Mouse (Mus musculus): ENCODE data around the gene Gm20388. TPM values are rescaled to one million over a fixed set of nuclear protein-coding genes. Genes with fewer than 3 reads are reported as not detected.

The Gm20388 gene
- polyA plus RNA-seq, 1 experiment from 2014 or later: not detected

DNA sequence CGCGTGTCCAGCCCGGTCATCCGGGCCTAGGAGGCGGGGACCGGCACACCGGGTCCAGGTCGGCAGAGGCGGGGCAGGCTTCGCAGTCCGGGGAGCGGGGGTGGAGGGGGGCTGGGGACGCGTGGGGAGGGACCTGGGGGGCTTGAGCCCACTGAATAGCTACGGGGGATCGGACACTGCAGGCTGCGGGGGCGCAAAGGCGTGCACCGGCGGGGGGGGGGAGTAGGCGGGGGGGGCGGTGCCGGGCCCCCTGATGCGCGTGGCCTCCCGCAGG is 1173.2 kb downstream of the Gm20388 start:
- Histone ChIP-seq H3K9me3 (replicated peaks) (no peaks in the 10 kb centered on the region), H3K9ac (0 out of 2 replicates have a peak overlapping the region, but pooled peaks have one; percentile 39), H3K36me3 (no peaks in the 10 kb centered on the region), H3K4me2 (peak overlapping the region; percentile 68), H3K27ac (peak overlapping the region; percentile 72), H3K27me3 (replicated peaks) (peaks cover 100% of the 10 kb centered on the region), H3K4me3 (peak overlapping the region; percentile 43), H3K4me1 (no peaks in the 10 kb centered on the region)
- 1% methylated on average over 11 of the region's 27 CpGs for WGBS (ENCODE audit: insufficient replicate concordance)
- ATAC-seq: no peak; the same call in 1 of the 2 replicates

DNA sequence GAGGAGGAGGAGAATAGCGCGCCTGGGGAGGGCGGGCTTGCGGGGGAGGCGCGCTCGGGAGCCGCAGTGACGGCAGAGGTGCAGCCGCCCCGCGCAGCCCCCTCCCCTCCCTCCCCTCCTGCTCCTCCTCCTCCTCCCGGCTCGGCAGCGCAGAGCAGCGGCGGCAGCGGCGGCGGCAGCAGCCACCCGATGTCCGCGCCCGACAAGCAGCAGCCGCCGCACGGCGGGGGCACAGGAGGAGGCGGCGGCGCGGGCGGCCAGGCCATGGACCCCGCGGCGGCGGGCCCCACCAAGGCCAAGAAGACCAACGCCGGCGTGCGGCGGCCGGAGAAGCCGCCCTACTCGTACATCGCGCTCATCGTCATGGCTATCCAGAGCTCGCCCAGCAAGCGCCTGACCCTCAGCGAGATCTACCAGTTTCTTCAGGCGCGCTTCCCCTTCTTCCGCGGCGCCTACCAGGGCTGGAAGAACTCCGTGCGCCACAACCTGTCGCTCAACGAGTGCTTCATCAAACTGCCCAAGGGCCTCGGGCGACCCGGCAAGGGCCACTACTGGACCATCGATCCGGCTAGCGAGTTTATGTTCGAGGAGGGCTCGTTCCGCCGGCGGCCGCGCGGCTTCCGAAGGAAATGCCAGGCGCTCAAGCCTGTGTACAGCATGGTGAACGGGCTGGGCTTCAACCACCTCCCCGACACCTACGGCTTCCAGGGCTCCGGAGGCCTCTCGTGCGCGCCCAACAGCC is 1173.7 kb downstream of the Gm20388 start, which contains the start of gene Foxf1:
Foxf1 (plus strand) TSS at position 177 of the 742 bp plus-strand sequence.
- peaks cover 100% of the 10 kb centered on the region for H3K27me3 ChIP-seq (replicated peaks)
- no peaks in the 10 kb centered on the region for H3K9me3 ChIP-seq (replicated peaks)
- peak within 1 kb of the TSS; percentile 62 for H3K9ac ChIP-seq
- H3K27ac ChIP-seq: peak within 1 kb of the TSS; percentile 72
- WGBS (ENCODE audit: insufficient replicate concordance): 1% methylated on average over 81 of the region's 83 CpGs
- H3K4me2 ChIP-seq: peak within 1 kb of the TSS; percentile 68
- H3K4me1 ChIP-seq: no peaks in the 10 kb centered on the region
- peak within 1 kb of the TSS; percentile 43 for H3K4me3 ChIP-seq
- H3K36me3 ChIP-seq: no peaks in the 10 kb centered on the region
- no peak for ATAC-seq

DNA sequence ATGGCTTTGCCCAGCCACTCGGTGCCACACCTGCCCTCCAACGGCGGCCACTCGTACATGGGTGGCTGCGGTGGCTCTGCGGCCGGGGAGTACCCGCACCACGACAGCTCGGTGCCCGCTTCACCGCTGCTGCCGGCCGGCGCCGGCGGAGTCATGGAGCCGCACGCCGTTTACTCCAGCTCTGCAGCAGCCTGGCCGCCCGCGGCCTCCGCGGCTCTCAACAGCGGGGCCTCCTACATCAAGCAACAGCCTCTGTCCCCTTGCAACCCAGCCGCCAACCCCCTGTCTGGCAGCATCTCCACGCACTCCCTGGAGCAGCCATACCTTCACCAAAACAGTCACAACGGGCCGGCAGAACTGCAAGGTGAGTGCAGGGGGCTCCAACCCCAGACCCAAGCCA is 1174.4 kb downstream of the Gm20388 start:
- Histone ChIP-seq H3K36me3 (no peaks in the 10 kb centered on the region), H3K9me3 (replicated peaks) (no peaks in the 10 kb centered on the region), H3K27me3 (replicated peaks) (peaks cover 100% of the 10 kb centered on the region), H3K4me3 (peak overlapping the region; percentile 43), H3K9ac (peak overlapping the region; percentile 62), H3K27ac (0 out of 2 replicates have a peak overlapping the region, but pooled peaks have one; percentile 54), H3K4me1 (no peaks in the 10 kb centered on the region), H3K4me2 (peak overlapping the region; percentile 68)
- no peak for ATAC-seq
- WGBS (ENCODE audit: insufficient replicate concordance): 4% methylated on average over 30 of the region's 30 CpGs

DNA sequence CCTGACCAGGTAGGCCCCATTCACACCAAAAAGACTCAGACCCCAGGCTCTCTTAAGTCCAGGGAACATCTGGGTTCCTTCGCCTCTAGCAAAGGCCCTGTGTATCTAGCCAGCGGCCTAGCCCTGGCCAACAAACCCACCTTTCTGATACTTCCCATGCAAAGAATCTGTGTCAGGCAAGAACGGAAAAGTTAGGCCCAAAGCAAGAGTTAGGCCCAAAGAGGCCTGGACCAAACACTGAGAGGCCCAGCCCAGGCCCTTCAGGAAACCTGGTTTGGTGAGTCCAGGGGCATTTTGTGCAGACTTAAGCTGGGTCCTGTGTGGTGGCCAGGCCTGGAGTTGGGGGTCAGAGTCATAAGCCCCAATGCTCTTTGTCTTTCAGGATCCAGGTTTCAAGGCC is 1174.9 kb downstream of the Gm20388 start:
- Histone ChIP-seq H3K27me3 (replicated peaks) (peaks cover 100% of the 10 kb centered on the region), H3K4me3 (peak overlapping the region; percentile 43), H3K9ac (peak overlapping the region; percentile 62), H3K4me1 (no peaks in the 10 kb centered on the region), H3K4me2 (peak overlapping the region; percentile 28), H3K36me3 (no peaks in the 10 kb centered on the region), H3K9me3 (replicated peaks) (no peaks in the 10 kb centered on the region), H3K27ac (no peak overlapping the region)
- ATAC-seq: no peak
- WGBS (ENCODE audit: insufficient replicate concordance): 44% methylated on average over 3 of the region's 3 CpGs

DNA sequence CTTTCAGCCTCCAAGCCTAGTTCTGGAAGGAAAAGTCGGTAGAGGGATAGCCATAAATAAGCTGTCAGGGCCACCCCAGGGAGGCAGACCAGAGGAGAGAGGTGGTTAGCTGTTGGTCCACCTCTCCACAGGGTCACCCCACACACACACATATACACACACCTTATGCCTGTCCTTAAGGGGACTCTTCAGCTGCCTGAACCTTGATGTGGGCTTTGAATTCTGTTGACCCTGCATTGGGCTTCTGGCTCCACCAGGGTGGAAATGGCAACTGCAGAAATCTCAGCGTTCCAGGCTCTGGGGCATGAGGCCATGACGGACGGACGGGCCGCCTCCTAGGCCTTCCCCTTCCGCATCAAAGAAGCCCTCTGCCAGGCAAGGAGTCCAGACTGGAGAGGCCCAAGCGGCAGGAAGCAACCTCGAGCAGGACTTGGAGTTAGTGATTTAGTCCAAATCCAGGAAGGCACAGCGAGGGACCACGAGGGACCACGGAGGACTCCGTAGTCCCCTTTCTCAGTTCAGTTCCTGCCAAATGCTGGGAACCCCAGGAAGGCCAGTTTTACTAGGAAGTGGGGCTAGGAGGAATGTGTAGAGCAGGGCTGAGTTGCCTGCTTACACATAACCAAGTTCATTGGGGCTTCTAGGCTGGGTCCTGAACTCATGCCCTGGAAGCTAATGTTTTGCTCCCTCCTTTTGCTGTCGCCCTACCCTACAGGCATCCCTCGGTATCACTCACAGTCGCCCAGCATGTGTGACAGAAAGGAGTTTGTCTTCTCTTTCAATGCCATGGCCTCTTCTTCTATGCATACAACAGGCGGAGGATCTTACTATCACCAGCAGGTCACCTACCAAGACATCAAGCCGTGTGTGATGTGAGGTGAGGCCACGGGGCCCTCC is 1175.6 kb downstream of the Gm20388 start:
- Histone ChIP-seq H3K27ac (no peak overlapping the region), H3K9me3 (replicated peaks) (no peaks in the 10 kb centered on the region), H3K36me3 (no peaks in the 10 kb centered on the region), H3K27me3 (replicated peaks) (peaks cover 100% of the 10 kb centered on the region), H3K9ac (peak overlapping the region; percentile 62), H3K4me1 (no peaks in the 10 kb centered on the region), H3K4me2 (peak overlapping the region; percentile 28), H3K4me3 (peak overlapping the region; percentile 43)
- WGBS (ENCODE audit: insufficient replicate concordance): 16% methylated on average over 19 of the region's 19 CpGs
- ATAC-seq: no peak

DNA sequence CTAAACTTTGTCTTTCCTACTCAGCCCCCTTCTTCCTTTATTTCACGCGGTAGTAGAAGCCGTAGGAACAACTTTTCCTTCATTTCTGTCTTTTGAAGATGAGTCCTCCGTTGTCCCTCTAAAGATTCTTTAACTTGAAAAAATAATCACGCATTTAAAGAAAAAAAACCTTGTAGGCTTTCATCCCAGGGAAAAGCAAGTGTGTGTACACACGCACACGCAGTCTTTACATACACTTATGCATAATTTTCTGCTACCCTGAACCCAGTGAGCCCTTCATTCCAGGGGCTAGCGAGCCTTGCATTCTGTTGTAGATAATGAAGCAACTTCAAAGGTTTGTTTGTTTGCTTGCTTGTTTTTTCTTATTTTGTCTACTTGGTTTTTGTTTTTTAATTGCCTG is 1177.6 kb downstream of the Gm20388 start:
- Histone ChIP-seq H3K4me2 (peak overlapping the region; percentile 36; the same call in 1 of the 2 replicates), H3K36me3 (no peaks in the 10 kb centered on the region), H3K27ac (no peak overlapping the region), H3K4me3 (no peak overlapping the region; the same call in 1 of the 2 replicates), H3K9ac (no peak overlapping the region), H3K4me1 (0 out of 2 replicates have a peak, but pooled peaks cover 3% of the 10 kb centered on the region), H3K27me3 (replicated peaks) (peaks cover 99% of the 10 kb centered on the region), H3K9me3 (replicated peaks) (no peaks in the 10 kb centered on the region)
- no peak for ATAC-seq
- 20% methylated on average over 8 of the region's 8 CpGs for WGBS (ENCODE audit: insufficient replicate concordance)

DNA sequence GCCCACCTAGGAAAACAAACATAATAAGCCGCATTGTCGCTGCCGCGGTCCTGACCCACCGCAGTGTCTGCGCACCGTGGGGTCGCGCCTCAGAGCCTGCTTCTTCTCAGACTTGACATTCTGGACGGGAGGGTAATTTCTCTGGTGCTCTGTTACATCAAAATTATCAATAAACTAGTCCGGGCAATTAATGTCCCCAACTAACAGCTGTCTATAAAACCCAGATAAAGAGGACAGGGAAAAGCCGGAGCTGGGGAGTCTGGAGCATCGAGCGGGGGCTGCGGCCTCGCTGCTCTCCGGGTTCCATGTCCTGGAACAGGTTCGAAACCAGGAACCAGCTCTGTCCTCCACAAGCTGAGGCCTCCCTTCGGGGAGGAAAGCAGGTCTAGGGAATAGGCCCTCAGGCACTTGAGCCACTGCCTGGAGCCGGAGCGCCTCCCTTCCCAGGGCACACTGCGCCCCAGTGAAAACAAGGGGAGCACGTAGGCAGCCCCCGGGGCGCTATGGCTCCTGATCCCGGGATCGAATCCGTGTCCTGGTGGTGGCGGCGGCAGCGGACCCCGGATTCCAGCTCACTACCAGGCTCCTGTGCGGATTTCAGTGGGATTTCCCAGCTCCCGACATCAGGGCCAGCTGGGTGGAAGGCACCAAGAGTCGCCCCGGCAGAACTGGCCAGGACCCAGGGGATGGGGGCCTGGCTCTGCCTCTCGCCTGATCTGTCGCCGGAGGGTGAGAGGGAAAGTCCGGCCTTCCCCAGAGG is 1178.4 kb downstream of the Gm20388 start:
- Histone ChIP-seq H3K27ac (no peak overlapping the region), H3K27me3 (replicated peaks) (peaks cover 99% of the 10 kb centered on the region), H3K4me2 (peak overlapping the region; percentile 36; the same call in 1 of the 2 replicates), H3K9ac (no peak overlapping the region; the same call in 1 of the 2 replicates), H3K4me3 (peak overlapping the region; percentile 9; the same call in 1 of the 2 replicates), H3K36me3 (no peaks in the 10 kb centered on the region), H3K4me1 (0 out of 2 replicates have a peak, but pooled peaks cover 3% of the 10 kb centered on the region), H3K9me3 (replicated peaks) (no peaks in the 10 kb centered on the region)
- WGBS (ENCODE audit: insufficient replicate concordance): 15% methylated on average over 40 of the region's 40 CpGs
- no peak for ATAC-seq

DNA sequence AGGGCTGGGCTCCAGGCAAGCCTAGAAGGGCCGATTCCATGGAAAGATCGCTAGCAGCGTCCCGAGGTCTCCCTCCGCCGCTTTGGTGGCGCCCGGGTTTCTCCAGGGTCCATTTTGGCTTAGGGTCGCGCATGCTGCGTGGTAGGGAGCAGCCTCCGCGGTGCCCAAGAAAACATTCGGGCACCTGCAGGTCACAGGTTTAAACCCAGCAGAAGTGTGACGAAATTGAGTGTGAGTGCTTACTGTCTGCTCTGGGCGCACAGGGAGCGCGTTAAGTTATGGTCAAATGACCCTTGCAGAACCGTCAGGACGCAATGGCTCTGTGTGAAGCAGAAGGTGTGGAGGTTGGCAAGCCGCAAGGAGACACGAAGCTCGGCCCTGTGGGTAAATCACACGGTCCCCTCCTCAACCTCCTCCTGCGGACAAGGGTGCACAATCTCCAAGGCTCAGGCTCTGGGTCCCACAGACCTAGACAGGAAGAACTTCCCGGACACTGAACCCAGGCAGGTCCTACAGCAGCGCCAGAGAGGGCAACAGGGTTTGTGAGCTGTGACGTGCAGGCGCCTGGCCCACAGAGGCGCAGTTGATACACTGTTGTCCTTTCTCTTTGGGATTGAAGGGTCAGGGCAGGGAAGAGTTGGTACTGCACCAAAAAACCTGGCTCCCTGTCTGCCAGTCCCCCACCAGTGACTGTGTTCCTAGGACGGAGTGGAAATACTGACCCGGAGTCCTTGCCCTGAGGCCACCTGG is 1179.2 kb downstream of the Gm20388 start:
- H3K36me3 ChIP-seq: no peaks in the 10 kb centered on the region
- 0 out of 2 replicates have a peak overlapping the region, but pooled peaks have one; percentile 36 for H3K4me2 ChIP-seq
- H3K4me1 ChIP-seq: 0 out of 2 replicates have a peak, but pooled peaks cover 3% of the 10 kb centered on the region
- 13% methylated on average over 32 of the region's 32 CpGs for WGBS (ENCODE audit: insufficient replicate concordance)
- no peaks in the 10 kb centered on the region for H3K9me3 ChIP-seq (replicated peaks)
- no peak overlapping the region for H3K27ac ChIP-seq
- H3K27me3 ChIP-seq (replicated peaks): peaks cover 95% of the 10 kb centered on the region
- peak overlapping the region; percentile 9; the same call in 1 of the 2 replicates for H3K4me3 ChIP-seq
- no peak overlapping the region for H3K9ac ChIP-seq
- ATAC-seq: no peak

DNA sequence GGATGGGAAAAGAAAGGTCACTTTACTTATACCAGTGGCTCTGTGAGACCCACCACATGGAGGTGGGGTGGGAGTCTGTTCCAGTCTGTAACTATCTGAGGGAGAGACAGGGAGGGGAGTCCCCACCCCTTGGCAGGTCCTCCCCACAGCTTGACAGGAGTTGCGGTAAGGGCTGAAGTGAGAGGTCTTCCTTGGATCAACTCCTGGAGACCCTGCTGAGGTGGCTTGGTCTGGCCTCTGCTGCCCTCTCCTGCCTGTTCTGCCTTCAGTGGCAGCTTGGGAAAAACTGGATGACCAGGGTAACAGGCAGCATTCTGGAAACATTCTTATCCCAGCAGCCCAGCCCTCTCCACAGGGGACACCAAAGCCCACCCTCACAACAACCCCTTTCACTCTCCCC is 1180.1 kb downstream of the Gm20388 start:
- H3K4me2 ChIP-seq: no peak overlapping the region
- no peaks in the 10 kb centered on the region for H3K36me3 ChIP-seq

DNA sequence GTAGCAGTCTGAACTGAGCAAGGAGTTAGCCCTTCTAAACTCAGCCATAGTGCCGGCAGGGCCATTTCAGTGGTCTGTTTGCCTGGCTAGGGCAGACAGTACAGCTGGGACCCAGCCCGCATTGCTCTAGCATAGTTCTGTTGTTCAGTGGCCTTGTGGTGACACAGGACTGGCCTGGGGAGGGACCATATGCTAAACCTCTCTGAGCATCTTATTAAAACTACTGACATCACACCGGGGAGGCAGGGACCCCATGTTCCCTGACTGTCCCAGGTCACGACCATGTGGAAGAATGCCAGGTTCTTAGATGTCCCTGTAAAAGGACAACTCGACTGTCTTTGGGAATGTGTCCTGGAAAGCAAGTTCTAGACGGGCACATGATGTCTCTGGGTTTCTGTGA is 1181.5 kb downstream of the Gm20388 start:
- H3K9me3 ChIP-seq (replicated peaks): no peaks in the 10 kb centered on the region
- H3K27me3 ChIP-seq (replicated peaks): peaks cover 72% of the 10 kb centered on the region
- ATAC-seq: no peak
- H3K27ac ChIP-seq: no peak overlapping the region
- WGBS (ENCODE audit: insufficient replicate concordance): 28% methylated on average over 6 of the region's 6 CpGs
- H3K4me3 ChIP-seq: no peak overlapping the region
- no peak overlapping the region for H3K9ac ChIP-seq
- 0 out of 2 replicates have a peak, but pooled peaks cover 3% of the 10 kb centered on the region for H3K4me1 ChIP-seq
- peaks cover 3% of the 10 kb centered on the region for H3K36me3 ChIP-seq
- H3K4me2 ChIP-seq: no peak overlapping the region

More for the DNA sequence above, 1180.1 kb downstream of the Gm20388 start:
- no peaks in the 10 kb centered on the region for H3K9me3 ChIP-seq (replicated peaks)
- 0 out of 2 replicates have a peak, but pooled peaks cover 3% of the 10 kb centered on the region for H3K4me1 ChIP-seq
- peaks cover 86% of the 10 kb centered on the region for H3K27me3 ChIP-seq (replicated peaks)
- WGBS (ENCODE audit: insufficient replicate concordance): 0% methylated on average over 1 of the region's 1 CpGs
- no peak overlapping the region for H3K4me3 ChIP-seq
- no peak overlapping the region for H3K27ac ChIP-seq
- no peak overlapping the region for H3K9ac ChIP-seq
- ATAC-seq: no peak

DNA sequence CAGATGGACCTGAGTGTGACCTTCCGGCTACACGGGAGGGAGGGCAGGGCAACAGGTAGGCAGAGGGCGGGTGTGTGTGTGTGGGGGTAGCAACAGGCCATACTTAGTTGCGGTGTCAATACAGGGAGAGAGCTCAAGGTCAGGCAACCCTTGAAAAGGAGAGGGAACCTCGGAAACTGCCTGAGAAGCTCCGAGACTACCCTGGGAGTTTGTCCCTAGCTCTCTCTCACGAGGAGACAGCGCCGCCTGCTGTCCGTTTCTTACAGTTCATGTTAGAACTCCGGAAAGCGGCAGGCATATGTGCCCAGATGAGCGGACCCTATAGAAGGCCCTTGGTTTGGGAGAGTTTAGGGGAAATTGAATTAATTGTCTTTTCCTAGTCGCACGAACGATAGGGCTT is 1182.0 kb downstream of the Gm20388 start:
- Histone ChIP-seq H3K27me3 (replicated peaks) (peaks cover 67% of the 10 kb centered on the region), H3K9me3 (replicated peaks) (no peaks in the 10 kb centered on the region), H3K36me3 (peaks cover 8% of the 10 kb centered on the region), H3K4me3 (no peak overlapping the region), H3K4me1 (0 out of 2 replicates have a peak, but pooled peaks cover 3% of the 10 kb centered on the region), H3K9ac (no peak overlapping the region), H3K27ac (no peak overlapping the region), H3K4me2 (no peak overlapping the region)
- peak; percentile 27; the same call in 1 of the 2 replicates for ATAC-seq
- 3% methylated on average over 16 of the region's 16 CpGs for WGBS (ENCODE audit: insufficient replicate concordance)

All from liver, embryonic 12.5 days (tissue).